Mouse (Mus musculus) midbrain, embryonic 16.5 days (tissue): ENCODE measurements at regions not wholly inside any gene's neighbourhood (a gene's known extent, or its start where the extent isn't known, plus 50 kb on each side); places are given as distances from the start of the nearest gene placed in this dataset.

Source experiments
- ATAC-seq: fragments of 200-750 bp; cut with Nextera tagmentation; 2 replicates; pipeline ENCODE4 v1.8.0; 2017; ENCODE audit warnings: moderate TSS enrichment
- H3K27ac ChIP-seq: fragments of 300-500 bp; sonication (generic); 2 replicates; pipeline ENCODE4 v1.5.1; 2014; ENCODE audit warnings: mild to moderate bottlenecking, low read length, mixed read lengths
- H3K27me3 ChIP-seq: fragments of 300-500 bp; sonication (generic); 2 replicates; pipeline ENCODE4 v1.6.1; 2014; ENCODE audit warnings: low read depth, low read length, mixed read lengths; ENCODE audit not compliant: control insufficient read depth, insufficient read depth
- H3K36me3 ChIP-seq: fragments of 300-500 bp; sonication (generic); 2 replicates; pipeline ENCODE4 v1.6.1; 2014; ENCODE audit warnings: mild to moderate bottlenecking, low read length, moderate library complexity, mixed read lengths; ENCODE audit not compliant: control insufficient read depth, insufficient read depth
- H3K4me1 ChIP-seq: fragments of 300-500 bp; sonication (generic); 2 replicates; pipeline ENCODE4 v1.6.1; 2014; ENCODE audit warnings: mild to moderate bottlenecking, low read length, mixed read lengths; ENCODE audit not compliant: control insufficient read depth, insufficient read depth
- H3K4me2 ChIP-seq: fragments of 300-500 bp; sonication (generic); 2 replicates; pipeline ENCODE4 v1.6.1; 2014; ENCODE audit warnings: mild to moderate bottlenecking, low read length, mixed read lengths
- H3K4me3 ChIP-seq: fragments of 300-500 bp; sonication (generic); 2 replicates; pipeline ENCODE4 v1.5.1; 2014; ENCODE audit warnings: low read depth, mild to moderate bottlenecking, low read length, moderate library complexity, mixed read lengths
- H3K9ac ChIP-seq: fragments of 300-500 bp; sonication (generic); 2 replicates; pipeline ENCODE4 v1.6.1; 2014; ENCODE audit warnings: low read depth, low read length, mixed read lengths
- H3K9me3 ChIP-seq: fragments of 300-500 bp; sonication (generic); replicated peaks from 2 replicates; pipeline ENCODE4 v1.6.1; 2014; ENCODE audit warnings: mild to moderate bottlenecking, low read length, mixed read lengths; ENCODE audit not compliant: control insufficient read depth, poor library complexity, severe bottlenecking
- WGBS: fragments of 180-500 bp; shearing (Covaris S2); extraction: QIAGEN DNeasy Blood & Tissue Kit; methylation state at CpG from one replicate; pipeline ENCODE4 v1.1.7; 2014; 5-methylcytosine and 5-hydroxymethylcytosine counted together

DNA sequence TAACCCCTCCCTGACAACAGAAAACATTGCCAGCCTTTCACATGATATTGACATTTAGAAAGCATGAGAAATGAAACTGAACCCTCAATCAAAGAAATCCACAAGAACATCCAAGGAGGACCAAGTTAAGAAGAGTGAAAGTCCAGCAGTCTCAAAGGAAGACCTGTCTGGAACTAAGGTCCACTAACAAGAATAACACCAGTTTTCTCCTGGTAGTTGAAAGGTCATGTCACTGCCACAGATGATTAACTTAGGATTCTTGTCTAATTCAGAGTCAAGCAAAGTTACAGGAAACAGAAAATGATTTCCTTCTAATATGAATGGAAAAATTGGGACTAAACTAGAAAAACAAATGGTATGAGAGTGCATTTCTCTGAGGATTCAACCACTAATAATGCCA lies 790.7 kb downstream of the Cypt12 start:
- no peak overlapping the region for H3K27ac ChIP-seq
- H3K27me3 ChIP-seq: no peaks in the 10 kb centered on the region
- no peak overlapping the region for H3K4me2 ChIP-seq
- no peak overlapping the region for H3K9ac ChIP-seq
- no peak for ATAC-seq
- no peaks in the 10 kb centered on the region for H3K4me1 ChIP-seq
- no peaks in the 10 kb centered on the region for H3K9me3 ChIP-seq
- no peak overlapping the region for H3K4me3 ChIP-seq
- no peaks in the 10 kb centered on the region for H3K36me3 ChIP-seq

DNA sequence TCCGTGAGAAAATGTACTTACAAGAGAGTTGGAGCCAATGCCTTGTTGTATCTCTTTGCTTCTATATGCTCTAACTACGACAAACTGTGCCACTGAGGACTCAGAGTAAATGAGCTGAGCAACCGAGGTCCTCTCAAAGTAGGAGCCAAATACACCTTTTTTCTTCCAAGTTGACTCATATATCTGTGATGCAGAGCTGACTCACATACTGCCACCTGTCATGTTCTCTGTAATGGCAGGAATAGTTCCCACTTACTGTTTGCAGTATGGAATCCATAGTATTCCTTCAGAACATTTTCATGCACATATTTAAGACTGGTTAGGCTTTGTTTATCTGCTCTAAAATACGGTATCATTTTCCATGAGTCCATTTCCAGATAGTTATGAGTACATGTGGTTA lies 792.1 kb downstream of the Cypt12 start:
- Histone ChIP-seq H3K4me2 (no peak overlapping the region), H3K4me3 (no peak overlapping the region), H3K9ac (no peak overlapping the region), H3K9me3 (no peaks in the 10 kb centered on the region), H3K27ac (no peak overlapping the region), H3K36me3 (no peaks in the 10 kb centered on the region), H3K27me3 (no peaks in the 10 kb centered on the region), H3K4me1 (no peaks in the 10 kb centered on the region)
- no peak for ATAC-seq
- 89% methylated on average over 4 of the region's 4 CpGs for WGBS

DNA sequence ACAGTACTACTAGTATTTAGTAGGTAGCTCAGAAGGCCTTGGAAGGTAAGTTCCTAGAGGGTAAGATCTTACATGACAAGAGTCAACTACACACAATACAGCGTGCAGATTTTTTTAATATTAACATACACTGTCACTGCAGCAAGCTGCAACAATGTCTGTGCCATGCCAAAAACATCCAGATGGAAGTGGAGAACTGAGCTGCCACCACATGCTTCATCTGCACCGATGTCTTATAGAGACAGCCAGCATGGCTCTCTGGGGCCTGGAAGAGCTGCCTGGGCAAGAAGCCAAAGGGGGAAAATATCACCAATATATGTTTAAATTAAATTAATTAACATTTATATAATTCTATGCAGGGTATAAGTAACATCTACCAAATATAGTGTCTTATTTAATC lies 795.3 kb downstream of the Cypt12 start:
- Histone ChIP-seq H3K4me3 (no peak overlapping the region), H3K9me3 (no peaks in the 10 kb centered on the region), H3K4me2 (no peak overlapping the region), H3K27ac (no peak overlapping the region), H3K36me3 (no peaks in the 10 kb centered on the region), H3K9ac (no peak overlapping the region), H3K27me3 (no peaks in the 10 kb centered on the region), H3K4me1 (no peaks in the 10 kb centered on the region)
- 84% methylated on average over 2 of the region's 2 CpGs for WGBS
- ATAC-seq: no peak

DNA sequence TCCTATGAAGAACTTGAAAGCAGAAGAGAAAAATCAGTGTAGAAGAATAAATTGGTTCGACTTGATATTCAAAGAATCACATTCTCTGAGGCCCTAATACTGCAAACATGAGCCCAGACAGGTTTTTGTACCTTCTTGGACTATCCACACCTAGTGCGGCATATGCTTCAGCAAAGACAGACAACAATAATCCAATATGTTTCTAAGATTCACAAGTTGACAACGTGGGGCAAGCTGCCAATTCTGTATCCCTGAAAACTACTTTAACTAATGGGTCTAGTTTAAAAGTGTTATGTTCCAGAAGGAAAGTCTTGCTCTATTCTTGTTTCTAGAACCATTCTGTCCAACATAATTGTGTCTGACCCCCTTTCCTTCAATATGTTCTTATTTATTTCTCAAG lies 796.0 kb downstream of the Cypt12 start:
- Histone ChIP-seq H3K4me2 (no peak overlapping the region), H3K36me3 (no peaks in the 10 kb centered on the region), H3K9ac (no peak overlapping the region), H3K9me3 (no peaks in the 10 kb centered on the region), H3K4me1 (no peaks in the 10 kb centered on the region), H3K27me3 (no peaks in the 10 kb centered on the region), H3K27ac (no peak overlapping the region), H3K4me3 (no peak overlapping the region)
- WGBS: 90% methylated on average over 3 of the region's 3 CpGs
- no peak for ATAC-seq

DNA sequence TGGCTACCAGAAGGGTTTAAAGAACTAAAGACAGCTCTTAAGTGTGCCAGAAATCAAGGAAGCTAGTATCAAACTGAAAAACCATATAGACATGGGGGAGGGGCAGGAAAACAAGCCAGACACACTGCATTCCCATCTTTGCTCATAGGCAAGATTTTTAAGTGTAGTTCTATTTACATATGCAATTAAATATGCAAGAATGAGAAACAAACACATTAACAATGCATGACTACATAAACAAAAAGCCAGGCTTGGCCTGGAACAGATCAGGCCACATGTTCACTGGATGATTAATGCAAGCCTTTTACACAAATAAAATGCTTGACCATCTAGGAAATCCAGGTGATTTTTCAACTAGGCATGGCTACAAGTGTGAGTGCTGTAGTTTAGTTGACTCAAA lies 798.0 kb downstream of the Cypt12 start:
- Histone ChIP-seq H3K27ac (no peak overlapping the region), H3K4me3 (no peak overlapping the region), H3K4me1 (no peaks in the 10 kb centered on the region), H3K36me3 (no peaks in the 10 kb centered on the region), H3K9me3 (no peaks in the 10 kb centered on the region), H3K4me2 (no peak overlapping the region), H3K9ac (no peak overlapping the region), H3K27me3 (no peaks in the 10 kb centered on the region)
- ATAC-seq: no peak

DNA sequence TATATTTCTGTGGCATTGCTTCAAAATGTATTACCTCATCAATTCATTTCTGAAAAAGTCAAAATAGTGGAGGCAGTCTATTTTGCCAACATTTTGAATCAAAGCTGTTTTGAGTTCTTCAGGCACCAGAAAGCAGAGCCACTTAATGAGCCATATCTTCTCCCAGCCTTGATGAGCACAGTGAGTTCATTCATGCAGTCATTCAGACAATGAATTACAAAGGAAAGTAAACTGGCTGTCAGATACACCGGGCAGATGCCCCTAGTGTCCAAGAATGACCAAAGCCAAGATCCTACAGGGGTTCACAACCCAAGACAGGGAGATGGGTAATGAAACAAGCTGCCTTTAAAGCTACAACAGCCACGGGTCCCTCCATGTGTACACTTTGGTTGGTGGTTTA lies 798.7 kb downstream of the Cypt12 start:
- H3K36me3 ChIP-seq: no peaks in the 10 kb centered on the region
- no peak for ATAC-seq
- H3K4me1 ChIP-seq: no peaks in the 10 kb centered on the region
- H3K4me2 ChIP-seq: no peak overlapping the region
- no peak overlapping the region for H3K4me3 ChIP-seq
- no peaks in the 10 kb centered on the region for H3K27me3 ChIP-seq
- H3K27ac ChIP-seq: no peak overlapping the region
- no peak overlapping the region for H3K9ac ChIP-seq
- WGBS: 66% methylated on average over 2 of the region's 2 CpGs
- H3K9me3 ChIP-seq: no peaks in the 10 kb centered on the region

DNA sequence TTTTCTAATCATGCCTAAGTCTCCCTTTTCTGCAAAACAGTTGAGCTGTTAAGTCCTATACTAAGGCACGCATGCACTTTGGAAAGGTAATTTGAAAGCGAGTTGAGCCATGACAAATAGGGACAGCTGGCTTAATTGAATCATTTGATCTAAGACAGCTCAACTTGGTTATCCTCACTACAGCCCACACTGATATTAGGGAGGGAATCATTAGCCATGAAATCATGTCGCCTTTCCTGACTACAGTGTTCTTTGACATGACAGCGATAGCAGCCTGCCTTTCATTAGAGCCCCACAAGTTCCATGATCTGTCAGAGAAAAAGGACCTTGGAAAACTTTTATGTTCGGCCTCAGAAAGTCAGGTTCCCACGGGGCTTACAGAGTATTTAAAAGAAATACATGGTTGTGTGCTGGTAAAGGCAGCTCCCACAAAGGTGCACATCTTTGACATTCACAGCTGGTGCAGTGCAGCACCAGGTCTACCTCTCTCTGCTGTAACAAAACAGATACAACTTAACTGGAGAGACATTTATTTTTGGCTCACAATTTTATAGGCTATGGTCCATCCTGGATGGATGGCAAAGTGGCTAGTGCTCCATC lies 803.5 kb downstream of the Cypt12 start:
- no peak overlapping the region for H3K27ac ChIP-seq
- no peaks in the 10 kb centered on the region for H3K27me3 ChIP-seq
- H3K4me3 ChIP-seq: no peak overlapping the region
- no peaks in the 10 kb centered on the region for H3K9me3 ChIP-seq
- WGBS: 52% methylated on average over 6 of the region's 6 CpGs
- no peaks in the 10 kb centered on the region for H3K4me1 ChIP-seq
- peak; percentile 73 for ATAC-seq
- H3K4me2 ChIP-seq: no peak overlapping the region
- no peaks in the 10 kb centered on the region for H3K36me3 ChIP-seq
- no peak overlapping the region for H3K9ac ChIP-seq

DNA sequence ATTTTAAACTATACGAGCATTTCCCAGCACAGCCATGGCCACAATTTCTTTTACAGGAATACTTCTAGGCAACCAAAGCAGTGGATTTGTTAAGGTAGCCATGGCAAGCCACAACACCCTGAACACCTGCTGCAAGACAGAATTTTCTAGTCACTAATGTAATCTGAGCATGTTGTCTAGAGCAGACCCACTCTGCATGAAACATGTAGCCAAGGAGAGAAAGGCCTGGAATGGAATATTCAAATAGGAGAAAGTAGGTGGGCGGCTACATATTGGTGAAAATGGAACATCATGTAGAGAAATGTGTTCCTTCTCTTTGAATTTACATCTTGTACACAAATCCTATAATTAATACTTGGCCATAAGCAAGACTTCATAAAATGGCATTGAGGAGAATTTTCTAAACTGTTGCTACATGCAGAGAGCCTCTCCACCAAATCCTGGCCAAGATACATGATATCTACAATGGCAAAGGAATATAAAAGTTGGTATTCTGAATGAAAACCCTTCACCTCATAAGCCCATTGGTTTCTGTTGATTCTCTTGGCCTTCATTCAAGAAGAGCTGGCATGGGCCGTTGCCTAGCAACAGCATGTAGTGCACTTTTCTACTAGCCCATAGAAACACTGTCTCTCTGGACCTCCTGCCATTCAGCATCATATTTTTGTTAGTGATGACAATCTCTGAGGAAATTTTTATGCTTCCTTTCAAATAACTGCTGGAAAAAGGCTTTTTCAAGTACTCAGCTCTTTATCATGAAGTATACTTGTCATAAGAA lies 816.3 kb downstream of the Cypt12 start:
- no peaks in the 10 kb centered on the region for H3K9me3 ChIP-seq
- H3K4me2 ChIP-seq: no peak overlapping the region
- no peak overlapping the region for H3K4me3 ChIP-seq
- H3K36me3 ChIP-seq: no peaks in the 10 kb centered on the region
- no peak overlapping the region for H3K9ac ChIP-seq
- ATAC-seq: peak; percentile 95
- H3K27ac ChIP-seq: peak overlapping the region; percentile 47; the same call in 1 of the 2 replicates
- H3K4me1 ChIP-seq: peaks cover 7% of the 10 kb centered on the region
- 84% methylated on average over 3 of the region's 3 CpGs for WGBS
- H3K27me3 ChIP-seq: no peaks in the 10 kb centered on the region

DNA sequence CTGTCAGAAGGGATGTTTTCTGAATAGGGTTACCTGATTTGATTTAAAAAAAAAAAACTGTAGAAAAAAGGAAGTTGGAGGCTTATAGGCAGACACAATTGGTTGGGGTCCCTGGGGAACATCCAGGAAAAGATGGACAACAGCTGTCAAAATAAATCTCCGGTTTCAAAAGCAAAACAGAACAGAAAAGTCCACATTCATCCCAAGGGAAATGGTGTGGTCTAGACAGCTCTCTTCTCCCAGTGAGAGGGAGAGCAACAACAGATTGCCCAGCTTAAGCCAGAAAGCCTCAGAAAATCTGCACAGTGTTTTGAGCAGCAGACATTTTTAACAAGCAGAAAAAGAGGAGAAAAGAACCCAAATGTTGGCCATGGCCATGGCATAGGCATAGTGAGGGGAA lies 830.3 kb downstream of the Cypt12 start:
- no peaks in the 10 kb centered on the region for H3K4me1 ChIP-seq
- no peak overlapping the region for H3K27ac ChIP-seq
- WGBS: 61% methylated on average over 1 of the region's 1 CpGs
- H3K9me3 ChIP-seq: no peaks in the 10 kb centered on the region
- no peak overlapping the region for H3K9ac ChIP-seq
- H3K4me3 ChIP-seq: no peak overlapping the region
- no peaks in the 10 kb centered on the region for H3K27me3 ChIP-seq
- ATAC-seq: no peak
- H3K36me3 ChIP-seq: no peaks in the 10 kb centered on the region
- H3K4me2 ChIP-seq: no peak overlapping the region
